Mouse (Mus musculus): ENCODE measurements around the gene Dpp6. TPM values are rescaled to one million over a fixed set of nuclear protein-coding genes. Genes with fewer than 3 reads are reported as not detected.

Dpp6 gene
- polyA plus RNA-seq, 1 experiment from 2014 or later: 7.1 TPM

GRCm38 (mm10) chr5:27730666-27731065 is 913.7 kb downstream of the Dpp6 start:
- H3K27me3 ChIP-seq (ENCODE audit: control insufficient read depth, insufficient read depth, low read length): no peaks in the 10 kb centered on the region
- H3K36me3 ChIP-seq (ENCODE audit: control insufficient read depth, insufficient read depth, low read length): no peaks in the 10 kb centered on the region
- no peak overlapping the region for H3K4me3 ChIP-seq (ENCODE audit: low read depth, low read length)
- no peak overlapping the region for H3K27ac ChIP-seq (ENCODE audit: low read depth, low read length)
- H3K9ac ChIP-seq (ENCODE audit: low read length): no peak overlapping the region
- 89% methylated on average over 5 of the region's 5 CpGs for WGBS
- DNase-seq (ENCODE audit: low spot score) (no peak), ATAC-seq (replicated peaks; ENCODE audit: low FRiP score) (no peak)
- H3K4me2 ChIP-seq (ENCODE audit: low read depth, low read length, severe bottlenecking): no peak overlapping the region
- no peaks in the 10 kb centered on the region; the same call in 1 of the 2 replicates for H3K9me3 ChIP-seq (ENCODE audit: control insufficient read depth, low read length)
- H3K4me1 ChIP-seq (replicated peaks; ENCODE audit: control insufficient read depth, insufficient read depth, low read length): no peaks in the 10 kb centered on the region

- H3K9me3 ChIP-seq (ENCODE audit: control insufficient read depth, low read length): no peaks in the 10 kb centered on the region; the same call in 1 of the 2 replicates
Observed at GRCm38 (mm10) chr5:27731392-27731791, 914.4 kb downstream of the Dpp6 start.

DNA sequence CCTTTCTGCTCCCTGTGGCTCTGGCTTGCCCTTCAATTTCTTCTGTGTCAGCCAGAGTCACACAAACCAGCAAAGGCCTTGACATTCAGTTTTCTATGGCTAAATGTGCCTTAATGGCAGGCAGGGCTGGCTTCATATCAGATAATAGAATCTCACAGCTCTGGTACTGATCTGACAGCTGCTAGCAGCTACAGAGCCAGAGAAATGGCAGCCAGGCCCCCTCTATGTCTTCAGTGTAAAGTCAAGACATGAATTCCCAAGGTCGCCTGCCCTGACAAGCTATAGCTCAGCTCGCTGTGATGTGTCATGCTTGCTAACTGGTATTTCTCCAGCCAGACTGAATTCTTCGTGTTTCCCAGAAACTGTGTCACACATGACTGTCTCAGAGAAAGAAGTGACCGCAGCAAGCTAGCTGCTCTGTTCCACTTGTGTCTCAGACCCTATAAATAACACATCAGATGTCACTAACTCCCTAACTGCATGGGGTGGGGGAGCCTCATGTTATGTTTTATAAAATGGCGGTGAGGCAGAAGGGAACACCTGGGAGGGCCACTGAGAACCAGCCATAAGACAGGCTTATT is 915.4 kb downstream of the Dpp6 start:
- no peak overlapping the region for H3K27ac ChIP-seq (ENCODE audit: low read depth, low read length)
- no peaks in the 10 kb centered on the region for H3K4me1 ChIP-seq (replicated peaks; ENCODE audit: control insufficient read depth, insufficient read depth, low read length)
- H3K36me3 ChIP-seq (ENCODE audit: control insufficient read depth, insufficient read depth, low read length): no peaks in the 10 kb centered on the region
- no peak overlapping the region for H3K4me3 ChIP-seq (ENCODE audit: low read depth, low read length)
- H3K4me2 ChIP-seq (ENCODE audit: low read depth, low read length, severe bottlenecking): no peak overlapping the region
- no peaks in the 10 kb centered on the region; the same call in 1 of the 2 replicates for H3K9me3 ChIP-seq (ENCODE audit: control insufficient read depth, low read length)
- ATAC-seq (replicated peaks; ENCODE audit: low FRiP score): no peak
- H3K27me3 ChIP-seq (ENCODE audit: control insufficient read depth, insufficient read depth, low read length): no peaks in the 10 kb centered on the region
- 82% methylated on average over 5 of the region's 5 CpGs for WGBS
- no peak overlapping the region for H3K9ac ChIP-seq (ENCODE audit: low read length)
- no peak for DNase-seq (ENCODE audit: low spot score)

More at GRCm38 (mm10) chr5:27731392-27731791, 914.4 kb downstream of the Dpp6 start:
- no peaks in the 10 kb centered on the region for H3K36me3 ChIP-seq (ENCODE audit: control insufficient read depth, insufficient read depth, low read length)
- no peak overlapping the region for H3K4me3 ChIP-seq (ENCODE audit: low read depth, low read length)
- DNase-seq (ENCODE audit: low spot score) (no peak), ATAC-seq (replicated peaks; ENCODE audit: low FRiP score) (no peak)
- no peak overlapping the region for H3K4me2 ChIP-seq (ENCODE audit: low read depth, low read length, severe bottlenecking)
- no peaks in the 10 kb centered on the region for H3K27me3 ChIP-seq (ENCODE audit: control insufficient read depth, insufficient read depth, low read length)
- H3K9ac ChIP-seq (ENCODE audit: low read length): no peak overlapping the region
- no peaks in the 10 kb centered on the region for H3K4me1 ChIP-seq (replicated peaks; ENCODE audit: control insufficient read depth, insufficient read depth, low read length)
- WGBS: 79% methylated on average over 1 of the region's 1 CpGs
- no peak overlapping the region for H3K27ac ChIP-seq (ENCODE audit: low read depth, low read length)

- WGBS: 5% methylated on average over 3 of the region's 3 CpGs
- no peak overlapping the region for H3K4me2 ChIP-seq (ENCODE audit: low read depth, low read length, severe bottlenecking)
- no peak overlapping the region for H3K9ac ChIP-seq (ENCODE audit: low read length)
- ATAC-seq (replicated peaks; ENCODE audit: low FRiP score) (0 out of 2 replicates have a peak, but pooled peaks have one; percentile 36), DNase-seq (ENCODE audit: low spot score) (peak; percentile 75)
- no peaks in the 10 kb centered on the region for H3K27me3 ChIP-seq (ENCODE audit: control insufficient read depth, insufficient read depth, low read length)
- no peaks in the 10 kb centered on the region; the same call in 1 of the 2 replicates for H3K9me3 ChIP-seq (ENCODE audit: control insufficient read depth, low read length)
- no peaks in the 10 kb centered on the region; the same call in 1 of the 2 replicates for H3K36me3 ChIP-seq (ENCODE audit: control insufficient read depth, insufficient read depth, low read length)
- no peaks in the 10 kb centered on the region for H3K4me1 ChIP-seq (replicated peaks; ENCODE audit: control insufficient read depth, insufficient read depth, low read length)
- H3K27ac ChIP-seq (ENCODE audit: low read depth, low read length): no peak overlapping the region
- H3K4me3 ChIP-seq (ENCODE audit: low read depth, low read length): no peak overlapping the region
Observed at GRCm38 (mm10) chr5:27737168-27737567, 920.2 kb downstream of the Dpp6 start.

GRCm38 (mm10) chr5:27739216-27739615 is 922.2 kb downstream of the Dpp6 start:
- no peak for ATAC-seq (replicated peaks; ENCODE audit: low FRiP score)
- H3K27me3 ChIP-seq (ENCODE audit: control insufficient read depth, insufficient read depth, low read length): no peaks in the 10 kb centered on the region
- no peak overlapping the region for H3K27ac ChIP-seq (ENCODE audit: low read depth, low read length)
- no peak overlapping the region for H3K9ac ChIP-seq (ENCODE audit: low read length)
- no peak overlapping the region for H3K4me3 ChIP-seq (ENCODE audit: low read depth, low read length)
- H3K4me1 ChIP-seq (replicated peaks; ENCODE audit: control insufficient read depth, insufficient read depth, low read length): no peaks in the 10 kb centered on the region
- peaks cover 4% of the 10 kb centered on the region; the same call in 1 of the 2 replicates for H3K36me3 ChIP-seq (ENCODE audit: control insufficient read depth, insufficient read depth, low read length)
- no peak for DNase-seq (ENCODE audit: low spot score)
- WGBS: 80% methylated on average over 6 of the region's 6 CpGs
- no peak overlapping the region for H3K4me2 ChIP-seq (ENCODE audit: low read depth, low read length, severe bottlenecking)
- H3K9me3 ChIP-seq (ENCODE audit: control insufficient read depth, low read length): no peaks in the 10 kb centered on the region; the same call in 1 of the 2 replicates

DNA sequence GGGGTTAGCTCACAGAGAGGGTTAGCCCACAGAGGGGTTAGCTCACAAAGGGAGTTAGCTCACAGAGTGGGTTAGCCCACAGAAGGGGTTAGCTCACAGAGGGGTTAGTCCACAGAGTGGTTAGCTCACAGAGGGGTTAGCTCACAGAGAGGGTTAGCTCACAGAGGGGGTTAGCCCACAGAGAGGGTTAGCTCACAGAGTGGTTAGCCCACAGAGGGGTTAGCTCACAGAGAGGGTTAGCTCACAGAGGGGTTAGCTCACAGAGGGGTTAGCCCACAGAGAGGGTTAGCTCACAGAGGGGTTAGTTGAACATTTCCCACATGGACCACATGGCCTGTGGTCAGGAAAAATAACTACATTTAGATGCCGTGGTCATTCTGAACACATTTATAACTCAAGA is 927.9 kb downstream of the Dpp6 start:
- Histone ChIP-seq H3K27me3 (ENCODE audit: control insufficient read depth, insufficient read depth, low read length) (no peaks in the 10 kb centered on the region), H3K9ac (ENCODE audit: low read length) (no peak overlapping the region), H3K4me2 (ENCODE audit: low read depth, low read length, severe bottlenecking) (no peak overlapping the region), H3K4me1 (replicated peaks; ENCODE audit: control insufficient read depth, insufficient read depth, low read length) (no peaks in the 10 kb centered on the region), H3K9me3 (ENCODE audit: control insufficient read depth, low read length) (no peaks in the 10 kb centered on the region), H3K36me3 (ENCODE audit: control insufficient read depth, insufficient read depth, low read length) (peaks cover 15% of the 10 kb centered on the region), H3K4me3 (ENCODE audit: low read depth, low read length) (no peak overlapping the region), H3K27ac (ENCODE audit: low read depth, low read length) (no peak overlapping the region)
- DNase-seq (ENCODE audit: low spot score) (no peak), ATAC-seq (replicated peaks; ENCODE audit: low FRiP score) (no peak)
- WGBS: 95% methylated on average over 1 of the region's 1 CpGs

DNA sequence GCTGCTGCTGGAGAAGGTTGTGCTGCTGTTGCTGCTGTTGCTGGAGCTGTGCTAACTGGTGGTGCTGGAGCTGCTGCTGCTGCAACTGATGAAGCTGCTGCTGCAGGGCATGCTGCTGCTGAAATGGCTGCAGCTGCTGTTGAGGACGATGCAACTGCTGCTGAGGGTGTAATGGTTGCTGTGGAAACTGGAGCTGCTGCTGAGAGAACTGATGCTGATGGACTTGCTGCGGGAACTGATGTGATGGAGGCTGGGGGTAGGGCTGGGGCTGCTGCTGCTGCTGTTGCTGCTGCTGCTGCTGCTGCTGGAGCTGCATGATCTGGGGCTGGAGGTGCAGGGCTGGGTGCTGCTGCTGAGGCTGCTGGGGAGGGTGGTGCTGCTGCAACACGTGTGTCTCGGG is 948.8 kb downstream of the Dpp6 start:
- Histone ChIP-seq H3K27ac (ENCODE audit: low read depth, low read length) (no peak overlapping the region), H3K4me2 (ENCODE audit: low read depth, low read length, severe bottlenecking) (no peak overlapping the region), H3K9ac (ENCODE audit: low read length) (no peak overlapping the region), H3K4me3 (ENCODE audit: low read depth, low read length) (no peak overlapping the region), H3K9me3 (ENCODE audit: control insufficient read depth, low read length) (no peaks in the 10 kb centered on the region), H3K27me3 (ENCODE audit: control insufficient read depth, insufficient read depth, low read length) (no peaks in the 10 kb centered on the region), H3K36me3 (ENCODE audit: control insufficient read depth, insufficient read depth, low read length) (peaks cover 4% of the 10 kb centered on the region; the same call in 1 of the 2 replicates), H3K4me1 (replicated peaks; ENCODE audit: control insufficient read depth, insufficient read depth, low read length) (no peaks in the 10 kb centered on the region)
- WGBS: 76% methylated on average over 4 of the region's 4 CpGs
- no peak for DNase-seq (ENCODE audit: low spot score)
- no peak for ATAC-seq (replicated peaks; ENCODE audit: low FRiP score)

GRCm38 (mm10) chr5:27767948-27768347 is 950.9 kb downstream of the Dpp6 start:
- no peak overlapping the region for H3K4me2 ChIP-seq (ENCODE audit: low read depth, low read length, severe bottlenecking)
- no peak for ATAC-seq (replicated peaks; ENCODE audit: low FRiP score)
- 91% methylated on average over 5 of the region's 5 CpGs for WGBS
- H3K27me3 ChIP-seq (ENCODE audit: control insufficient read depth, insufficient read depth, low read length): no peaks in the 10 kb centered on the region
- H3K4me1 ChIP-seq (replicated peaks; ENCODE audit: control insufficient read depth, insufficient read depth, low read length): no peaks in the 10 kb centered on the region
- no peak overlapping the region for H3K9ac ChIP-seq (ENCODE audit: low read length)
- no peak overlapping the region for H3K4me3 ChIP-seq (ENCODE audit: low read depth, low read length)
- no peak for DNase-seq (ENCODE audit: low spot score)
- peaks cover 7% of the 10 kb centered on the region; the same call in 1 of the 2 replicates for H3K36me3 ChIP-seq (ENCODE audit: control insufficient read depth, insufficient read depth, low read length)
- peak overlapping the region; percentile 46; the same call in 1 of the 2 replicates for H3K27ac ChIP-seq (ENCODE audit: low read depth, low read length)
- H3K9me3 ChIP-seq (ENCODE audit: control insufficient read depth, low read length): no peaks in the 10 kb centered on the region

Measured in forebrain, embryonic 11.5 days (tissue).